Mouse (Mus musculus) hindbrain, embryonic 16.5 days (tissue): Measurements from ENCODE around the gene Slc35e3. TPM values are rescaled to one million over a fixed set of nuclear protein-coding genes. Genes with fewer than 3 reads are reported as not detected.

Experiments
- ATAC-seq: fragments of 200-750 bp; cut with Nextera tagmentation; 2 replicates; pipeline ENCODE4 v1.8.0; 2017; ENCODE audit warnings: moderate TSS enrichment, moderate library complexity
- H3K27ac ChIP-seq: fragments of 300-500 bp; sonication (generic); 2 replicates; pipeline ENCODE4 v1.5.1; 2014; ENCODE audit warnings: low read depth, mild to moderate bottlenecking, control low read depth, low read length, moderate library complexity
- H3K27me3 ChIP-seq: fragments of 300-500 bp; sonication (generic); replicated peaks from 2 replicates; pipeline ENCODE4 v1.6.1; 2014; ENCODE audit warnings: low read length; ENCODE audit not compliant: control insufficient read depth, insufficient read depth
- H3K36me3 ChIP-seq: fragments of 300-500 bp; sonication (generic); 2 replicates; pipeline ENCODE4 v1.6.1; 2014; ENCODE audit warnings: mild to moderate bottlenecking, low read length, moderate library complexity, mixed read lengths; ENCODE audit not compliant: control insufficient read depth, insufficient read depth
- H3K4me1 ChIP-seq: fragments of 300-500 bp; sonication (generic); 2 replicates; pipeline ENCODE4 v1.6.1; 2014; ENCODE audit warnings: low read depth, low read length; ENCODE audit not compliant: control insufficient read depth, insufficient read depth
- H3K4me2 ChIP-seq: fragments of 300-500 bp; sonication (generic); 2 replicates; pipeline ENCODE4 v1.6.1; 2014; ENCODE audit warnings: mild to moderate bottlenecking, low read length, control low read depth, moderate library complexity
- H3K4me3 ChIP-seq: fragments of 300-500 bp; sonication (generic); 2 replicates; pipeline ENCODE4 v1.5.1; 2014; ENCODE audit warnings: mild to moderate bottlenecking, low read length, control low read depth, moderate library complexity
- H3K9ac ChIP-seq: fragments of 300-500 bp; sonication (generic); 2 replicates; pipeline ENCODE4 v1.6.1; 2014; ENCODE audit warnings: low read depth, mild to moderate bottlenecking, control low read depth, low read length, moderate library complexity
- H3K9me3 ChIP-seq: fragments of 300-500 bp; sonication (generic); 2 replicates; pipeline ENCODE4 v1.6.1; 2014; ENCODE audit warnings: mild to moderate bottlenecking, low read length, moderate library complexity; ENCODE audit not compliant: control insufficient read depth
- WGBS: fragments of 180-500 bp; shearing (Covaris S2); extraction: QIAGEN DNeasy Blood & Tissue Kit; methylation state at CpG from one replicate; pipeline ENCODE4 v1.1.7; 2014; 5-methylcytosine and 5-hydroxymethylcytosine counted together
- polyA plus RNA-seq: library from polyadenylated mRNA; unstranded; fragments of >200 nt; fragmentation: Nextera tagmentation; extraction: Ambion mirVana; gene quantifications from 2 replicates; pipeline ENCODE4 v1.2.1, GENCODE M21; 2015

The Slc35e3 gene
- polyA plus RNA-seq, 1 experiment from 2014 or later: 27.7 TPM

DNA sequence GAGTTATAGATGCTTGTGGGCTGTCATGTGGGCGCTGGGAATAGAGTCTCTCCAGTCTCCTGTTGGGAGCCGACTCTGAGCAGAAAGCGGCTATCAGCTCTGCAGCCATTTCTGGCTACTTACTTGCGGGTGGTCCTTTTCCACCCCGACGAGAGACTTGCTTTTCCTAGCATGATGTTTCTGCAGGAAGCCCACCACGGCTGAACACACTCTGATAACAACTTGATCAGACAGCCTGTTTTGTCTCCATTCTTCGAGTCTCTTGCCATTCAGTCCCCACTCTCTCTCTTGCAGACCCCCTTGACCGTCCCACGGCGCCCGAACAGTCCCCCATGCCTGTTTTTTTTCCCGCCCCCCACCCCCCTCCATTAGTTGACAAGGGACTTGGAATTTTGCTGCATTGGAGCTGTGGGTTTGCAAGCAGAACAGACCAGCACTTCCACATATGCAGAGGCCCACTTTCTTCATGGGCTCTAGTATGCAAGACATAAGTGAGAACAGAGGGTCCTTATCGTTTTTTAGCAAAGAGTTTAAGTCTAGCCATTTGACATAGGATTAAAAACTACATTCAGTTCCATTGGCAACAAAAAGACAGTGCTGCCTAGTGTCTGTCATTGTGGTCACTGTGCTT is 13.1 kb downstream of the Slc35e3 start:
- 86% methylated on average over 14 of the region's 14 CpGs for WGBS
- ATAC-seq: no peak
- no peaks in the 10 kb centered on the region for H3K27me3 ChIP-seq
- no peak overlapping the region for H3K4me2 ChIP-seq
- no peak overlapping the region for H3K9ac ChIP-seq
- no peak overlapping the region for H3K27ac ChIP-seq
- no peak overlapping the region for H3K4me3 ChIP-seq
- no peaks in the 10 kb centered on the region for H3K9me3 ChIP-seq
- peaks cover 10% of the 10 kb centered on the region for H3K36me3 ChIP-seq
- H3K4me1 ChIP-seq: no peaks in the 10 kb centered on the region

DNA sequence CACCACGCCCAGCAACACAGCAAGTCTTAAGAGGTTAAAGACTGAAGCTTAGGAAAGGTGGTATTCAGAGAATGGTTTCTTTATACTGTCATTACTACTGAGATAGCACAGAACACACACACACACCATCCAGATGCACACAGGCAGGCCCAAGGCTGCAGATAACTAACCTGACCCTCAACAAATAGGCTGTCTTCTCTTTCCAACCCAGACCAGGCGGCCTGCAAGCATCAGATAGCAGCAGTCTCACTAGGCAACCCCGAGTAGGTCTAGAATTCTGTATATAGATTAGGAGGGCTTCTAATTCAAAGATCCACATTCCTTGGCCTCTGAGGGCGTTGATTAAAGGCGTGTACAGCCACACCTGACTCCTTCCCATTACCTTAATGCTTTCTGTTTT is 14.0 kb downstream of the Slc35e3 start:
- peaks cover 6% of the 10 kb centered on the region; the same call in 1 of the 2 replicates for H3K36me3 ChIP-seq
- no peaks in the 10 kb centered on the region for H3K9me3 ChIP-seq
- H3K4me3 ChIP-seq: no peak overlapping the region
- no peaks in the 10 kb centered on the region for H3K4me1 ChIP-seq
- no peak overlapping the region for H3K27ac ChIP-seq
- no peaks in the 10 kb centered on the region for H3K27me3 ChIP-seq
- no peak overlapping the region for H3K4me2 ChIP-seq
- 96% methylated on average over 5 of the region's 5 CpGs for WGBS
- H3K9ac ChIP-seq: no peak overlapping the region
- no peak for ATAC-seq

DNA sequence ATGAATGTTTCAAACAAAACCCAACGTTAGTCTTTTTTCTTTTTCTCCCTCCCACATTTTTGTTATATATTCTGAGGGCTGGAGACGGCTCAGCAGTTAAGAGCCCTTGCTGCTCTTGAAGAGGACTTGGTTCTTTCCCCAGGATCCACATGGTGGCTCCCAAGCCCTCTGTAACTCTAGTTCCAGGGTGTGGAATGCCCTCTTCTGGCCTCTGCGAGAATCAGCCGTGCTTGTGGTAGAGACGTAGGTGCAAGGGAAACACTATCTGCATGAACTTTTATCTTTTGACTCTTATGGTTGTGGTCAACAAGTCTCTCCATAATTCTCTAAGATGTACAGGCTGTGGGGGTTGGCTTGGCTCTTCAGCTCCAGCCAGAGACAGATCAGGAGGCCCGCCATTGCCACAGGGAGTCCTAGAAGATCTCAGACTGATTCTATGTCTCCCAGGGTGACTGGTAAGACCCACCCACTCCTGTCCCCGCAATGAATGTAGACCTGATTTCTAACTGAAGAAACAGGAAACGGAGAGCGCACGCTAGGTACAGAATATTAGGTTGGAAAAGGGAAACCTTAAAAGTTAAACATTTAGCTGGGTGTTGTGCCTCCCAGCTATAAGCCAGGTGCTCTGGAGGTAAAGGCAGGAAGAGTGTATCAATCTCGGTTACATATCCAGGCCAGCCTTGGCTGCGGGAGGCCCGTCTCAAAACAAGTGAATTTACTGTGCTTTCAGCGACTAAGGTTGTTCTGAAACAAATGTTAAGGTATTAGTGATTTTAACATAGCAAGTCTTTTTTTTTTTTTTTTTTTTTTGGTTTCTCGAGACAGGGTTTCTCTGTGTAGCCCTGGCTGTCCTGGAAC is 14.7 kb downstream of the Slc35e3 start:
- Histone ChIP-seq H3K36me3 (peaks cover 2% of the 10 kb centered on the region; the same call in 1 of the 2 replicates), H3K27me3 (no peaks in the 10 kb centered on the region), H3K4me1 (no peaks in the 10 kb centered on the region), H3K9me3 (no peaks in the 10 kb centered on the region), H3K4me2 (no peak overlapping the region), H3K4me3 (no peak overlapping the region), H3K27ac (no peak overlapping the region), H3K9ac (no peak overlapping the region)
- WGBS: 64% methylated on average over 14 of the region's 15 CpGs
- no peak for ATAC-seq

DNA sequence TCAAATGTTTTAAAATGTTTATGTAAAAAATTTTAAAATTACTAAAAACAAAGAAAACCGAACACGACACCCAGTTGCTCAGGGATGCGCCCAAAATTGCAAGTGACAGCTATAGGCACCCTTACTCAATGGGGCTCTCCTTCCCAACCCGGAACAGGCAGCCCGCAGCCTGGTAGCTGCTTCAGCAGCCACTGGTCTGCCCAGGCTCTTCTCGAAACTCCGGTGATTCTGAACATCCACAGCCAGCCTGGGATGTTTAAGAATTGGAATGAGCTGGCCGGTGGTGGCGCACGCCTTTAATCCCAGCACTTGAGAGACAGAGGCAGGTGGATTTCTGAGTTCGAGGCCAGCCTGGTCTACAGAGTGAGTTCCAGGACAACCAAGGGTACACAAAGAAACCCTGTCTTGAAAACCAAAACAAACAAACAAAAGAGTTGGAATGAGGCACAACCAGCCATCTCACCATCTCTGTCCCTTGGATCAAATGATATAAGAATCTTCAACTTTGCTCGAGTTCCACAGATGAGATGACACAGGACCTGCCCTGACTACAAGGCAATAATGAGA is 15.4 kb downstream of the Slc35e3 start:
- Histone ChIP-seq H3K9me3 (no peaks in the 10 kb centered on the region), H3K27ac (no peak overlapping the region), H3K36me3 (no peaks in the 10 kb centered on the region), H3K27me3 (no peaks in the 10 kb centered on the region), H3K4me2 (no peak overlapping the region), H3K4me1 (no peaks in the 10 kb centered on the region), H3K4me3 (no peak overlapping the region), H3K9ac (no peak overlapping the region)
- no peak for ATAC-seq
- WGBS: 97% methylated on average over 12 of the region's 12 CpGs

DNA sequence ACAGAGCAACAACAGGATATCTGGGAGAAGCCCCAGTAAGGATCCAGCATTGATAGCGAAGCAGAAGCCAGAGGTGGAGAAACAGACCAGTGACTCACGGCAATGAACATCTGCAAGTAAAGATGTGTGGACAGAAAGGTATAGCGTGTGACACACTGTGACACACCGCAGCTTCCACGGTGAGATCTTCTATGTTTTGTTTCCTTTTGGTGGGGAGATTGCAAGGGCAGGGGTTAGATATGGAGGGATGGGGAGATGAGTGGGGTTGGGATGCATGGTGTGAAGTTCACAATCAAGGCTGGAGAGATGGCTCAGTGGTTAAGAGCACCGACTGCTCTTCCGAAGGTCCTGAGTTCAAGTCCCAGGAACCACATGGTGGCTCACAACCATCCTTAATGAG is 16.0 kb downstream of the Slc35e3 start:
- H3K4me2 ChIP-seq: no peak overlapping the region
- no peak overlapping the region for H3K27ac ChIP-seq
- no peaks in the 10 kb centered on the region for H3K9me3 ChIP-seq
- 96% methylated on average over 7 of the region's 7 CpGs for WGBS
- no peak overlapping the region for H3K4me3 ChIP-seq
- H3K4me1 ChIP-seq: no peaks in the 10 kb centered on the region
- H3K36me3 ChIP-seq: no peaks in the 10 kb centered on the region
- H3K27me3 ChIP-seq: no peaks in the 10 kb centered on the region
- H3K9ac ChIP-seq: no peak overlapping the region
- ATAC-seq: no peak

DNA sequence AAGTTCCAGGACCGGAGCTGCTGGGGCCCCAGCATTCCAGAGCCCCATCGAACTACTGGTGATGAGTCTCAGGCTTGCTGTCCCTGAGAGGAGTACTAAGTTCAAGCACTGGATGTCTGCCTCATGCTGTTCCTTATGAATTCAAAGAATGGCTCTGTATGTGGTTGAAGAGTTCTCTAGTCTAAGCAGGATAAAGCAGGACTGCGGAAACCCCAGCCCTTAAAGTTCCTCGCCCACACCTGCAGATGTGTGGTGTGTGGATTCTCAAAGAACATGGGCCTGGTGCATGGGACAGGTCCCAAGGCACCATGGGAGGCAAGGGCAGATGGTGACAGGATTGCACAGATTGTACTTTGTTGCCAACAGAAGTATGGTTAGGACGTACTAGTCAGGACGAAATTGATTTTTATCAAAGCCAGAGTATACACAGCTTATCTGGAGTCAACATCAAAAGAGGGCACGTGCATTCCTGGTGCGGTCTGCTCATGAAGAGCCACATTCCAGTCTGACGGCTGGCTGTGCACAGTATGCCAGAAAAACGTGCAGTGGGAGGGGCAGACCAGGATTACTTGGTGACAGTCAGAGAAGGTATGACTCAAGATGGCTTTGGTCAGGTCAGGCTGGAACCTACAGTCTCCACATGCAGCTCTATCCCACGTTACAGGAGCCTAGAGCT is 16.9 kb downstream of the Slc35e3 start:
- no peaks in the 10 kb centered on the region for H3K36me3 ChIP-seq
- H3K4me2 ChIP-seq: no peak overlapping the region
- WGBS: 84% methylated on average over 11 of the region's 11 CpGs
- H3K9me3 ChIP-seq: no peaks in the 10 kb centered on the region
- no peaks in the 10 kb centered on the region for H3K27me3 ChIP-seq
- no peaks in the 10 kb centered on the region for H3K4me1 ChIP-seq
- no peak overlapping the region for H3K27ac ChIP-seq
- no peak overlapping the region for H3K4me3 ChIP-seq
- H3K9ac ChIP-seq: no peak overlapping the region
- no peak for ATAC-seq

DNA sequence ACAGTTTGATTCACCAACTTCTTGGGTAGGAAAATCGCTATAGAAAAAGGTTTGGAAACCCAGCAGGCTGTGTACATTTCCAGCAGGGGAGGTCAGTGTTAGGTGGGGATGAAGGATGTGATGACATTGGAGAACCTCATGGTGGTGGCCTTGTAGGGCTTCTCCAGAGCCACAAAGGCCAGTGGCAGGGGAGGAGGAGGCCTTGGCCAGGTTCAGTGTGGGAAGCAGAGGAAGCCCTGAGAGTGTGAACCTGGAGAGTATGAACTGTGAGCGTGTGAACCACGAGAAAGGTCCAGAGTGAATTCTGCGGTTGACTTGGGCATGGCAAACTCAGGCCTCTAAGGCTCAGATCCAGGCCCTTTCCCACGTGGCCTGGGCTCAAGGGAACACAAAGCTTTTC is 17.6 kb downstream of the Slc35e3 start:
- H3K36me3 ChIP-seq: no peaks in the 10 kb centered on the region
- 84% methylated on average over 5 of the region's 5 CpGs for WGBS
- H3K27ac ChIP-seq: no peak overlapping the region
- H3K9me3 ChIP-seq: no peaks in the 10 kb centered on the region
- H3K4me2 ChIP-seq: no peak overlapping the region
- H3K27me3 ChIP-seq: no peaks in the 10 kb centered on the region
- no peaks in the 10 kb centered on the region for H3K4me1 ChIP-seq
- no peak overlapping the region for H3K4me3 ChIP-seq
- ATAC-seq: no peak
- no peak overlapping the region for H3K9ac ChIP-seq

DNA sequence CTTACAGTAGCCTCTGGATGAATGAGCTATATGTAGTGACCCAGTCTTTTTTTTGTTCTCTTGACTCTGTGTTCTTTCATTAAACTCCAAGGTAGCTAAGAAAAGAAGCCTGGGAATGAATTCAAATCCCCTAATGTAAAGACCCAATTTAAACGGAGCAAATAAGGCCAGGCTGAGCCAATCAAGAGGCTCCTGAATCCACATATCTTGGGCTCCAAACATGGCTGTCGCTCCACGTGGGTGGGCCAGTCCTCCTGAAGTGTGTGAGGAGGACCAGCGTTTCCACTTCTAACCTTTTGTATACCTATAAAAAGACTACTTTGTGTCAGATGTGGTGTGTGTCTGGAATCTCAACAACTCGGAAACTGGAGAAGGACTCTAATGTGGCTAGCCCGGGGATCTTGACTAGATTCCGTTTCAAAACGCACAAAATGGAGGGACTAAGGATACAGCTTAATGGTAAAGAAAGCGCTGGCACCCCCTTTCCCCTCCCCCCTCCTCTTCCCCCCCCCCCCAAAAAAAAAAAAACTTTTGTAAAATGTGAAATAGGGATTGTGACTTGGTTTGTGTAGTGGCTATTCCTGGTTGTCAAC is 18.6 kb downstream of the Slc35e3 start:
- Histone ChIP-seq H3K9ac (no peak overlapping the region), H3K36me3 (no peaks in the 10 kb centered on the region), H3K4me1 (no peaks in the 10 kb centered on the region), H3K27me3 (no peaks in the 10 kb centered on the region), H3K27ac (no peak overlapping the region), H3K4me3 (no peak overlapping the region), H3K4me2 (no peak overlapping the region), H3K9me3 (no peaks in the 10 kb centered on the region)
- 88% methylated on average over 9 of the region's 9 CpGs for WGBS
- ATAC-seq: no peak
